15 mouse cellular contexts compared by ENCODE assay signal in genomic region chr11:97885296-97885915, GRCm38 (mm10). TPM values are rescaled to one million over a fixed set of nuclear protein-coding genes. Genes with fewer than 3 reads are reported as not detected.
DNase-seq lines count a peak whose midpoint lies in the region; ATAC-seq and TF ChIP-seq lines count a peak whose summit lies in the region.
"Had no signal": no experiment of that assay in that cellular context is flagged by ENCODE, and none has a peak within 500 bp of the region (broad histone marks: within the 10 kb centered on the region; RNA-seq: fewer than 3 reads in every experiment).

No protein-coding gene starts in this region.

- H3K9me3 ChIP-seq in heart, embryonic 13.5 days = 0 out of 2 replicates have a peak, but pooled peaks cover 3% of the 10 kb centered on the region
- H3K9me3 ChIP-seq in midbrain, embryonic 12.5 days = no peaks in the 10 kb centered on the region
- no peaks in the 10 kb centered on the region for H3K9me3 ChIP-seq in midbrain, embryonic 15.5 days
- no peaks in the 10 kb centered on the region for H3K9me3 ChIP-seq in embryonic facial prominence, embryonic 13.5 days
- no peaks in the 10 kb centered on the region for H3K9me3 ChIP-seq in intestine, postnatal 0 days (ENCODE audit: control insufficient read depth)
- H3K9me3 ChIP-seq: embryonic facial prominence, embryonic 15.5 days had no signal

- peak overlapping the region; percentile 65; the same call in 1 of the 2 replicates for H3K4me3 ChIP-seq in heart, embryonic 13.5 days
- no peak overlapping the region for H3K4me3 ChIP-seq in midbrain, embryonic 12.5 days
- H3K4me3 ChIP-seq in midbrain, embryonic 15.5 days = no peak overlapping the region
- H3K4me3 ChIP-seq in embryonic facial prominence, embryonic 13.5 days = peak overlapping the region; percentile 58; the same call in 1 of the 2 replicates
- no peak overlapping the region for H3K4me3 ChIP-seq in intestine, postnatal 0 days (ENCODE audit: low read depth, low read length)

- no peak for DNase-seq in heart, adult 9 months (ENCODE audit: low spot score in 2 of 2)
- DNase-seq in natural killer cell, adult 2 months (ENCODE audit: low spot score in 2 of 2) = no peak
- DNase-seq: adrenal gland, postnatal 14 days; kidney, adult 8-10 months; layer of hippocampus, adult 9-11 months; left cerebral cortex, postnatal 4 days; lung, postnatal 36 days; thymus, postnatal 25 days had no signal

- H3K4me1 ChIP-seq in heart, embryonic 13.5 days = 0 out of 2 replicates have a peak, but pooled peaks cover 3% of the 10 kb centered on the region
- no peaks in the 10 kb centered on the region for H3K4me1 ChIP-seq in midbrain, embryonic 12.5 days
- no peaks in the 10 kb centered on the region for H3K4me1 ChIP-seq in midbrain, embryonic 15.5 days
- no peaks in the 10 kb centered on the region for H3K4me1 ChIP-seq in embryonic facial prominence, embryonic 13.5 days
- H3K4me1 ChIP-seq in intestine, postnatal 0 days (replicated peaks; ENCODE audit: control insufficient read depth, insufficient read depth, low read length) = no peaks in the 10 kb centered on the region
- H3K4me1 ChIP-seq: embryonic facial prominence, embryonic 15.5 days had no signal

- no peak for ATAC-seq in heart, embryonic 13.5 days (ENCODE audit: extremely low read depth, insufficient number of reproducible peaks, low FRiP score, low TSS enrichment)
- ATAC-seq in midbrain, embryonic 12.5 days (ENCODE audit: low FRiP score, low read depth) = no peak
- no peak for ATAC-seq in midbrain, embryonic 15.5 days (replicated peaks)
- ATAC-seq in embryonic facial prominence, embryonic 13.5 days (ENCODE audit: insufficient number of reproducible peaks, insufficient read depth, low FRiP score, low TSS enrichment, low read depth) = no peak
- no peak for ATAC-seq in intestine, postnatal 0 days
- ATAC-seq: CD4-positive, CD25-positive, alpha-beta regulatory T cell, adult 4 months had no signal

- H3K4me2 ChIP-seq in heart, embryonic 13.5 days = no peak overlapping the region
- H3K4me2 ChIP-seq in midbrain, embryonic 12.5 days (replicated peaks) = 0 out of 2 replicates have a peak overlapping the region, but pooled peaks have one; percentile 61
- no peak overlapping the region for H3K4me2 ChIP-seq in midbrain, embryonic 15.5 days
- H3K4me2 ChIP-seq in embryonic facial prominence, embryonic 13.5 days = no peak overlapping the region
- no peak overlapping the region for H3K4me2 ChIP-seq in intestine, postnatal 0 days (replicated peaks; ENCODE audit: low read depth)

- no peak overlapping the region for H3K9ac ChIP-seq in heart, embryonic 13.5 days
- no peak overlapping the region for H3K9ac ChIP-seq in midbrain, embryonic 12.5 days (replicated peaks)
- no peak overlapping the region for H3K9ac ChIP-seq in midbrain, embryonic 15.5 days
- no peak overlapping the region for H3K9ac ChIP-seq in embryonic facial prominence, embryonic 13.5 days
- H3K9ac ChIP-seq in intestine, postnatal 0 days (ENCODE audit: low read depth, low read length) = no peak overlapping the region
- H3K9ac ChIP-seq: embryonic facial prominence, embryonic 15.5 days had no signal

- H3K27me3 ChIP-seq in heart, embryonic 13.5 days (replicated peaks) = no peaks in the 10 kb centered on the region
- no peaks in the 10 kb centered on the region for H3K27me3 ChIP-seq in midbrain, embryonic 12.5 days
- no peaks in the 10 kb centered on the region for H3K27me3 ChIP-seq in midbrain, embryonic 15.5 days (replicated peaks)
- H3K27me3 ChIP-seq in embryonic facial prominence, embryonic 13.5 days = no peaks in the 10 kb centered on the region
- no peaks in the 10 kb centered on the region for H3K27me3 ChIP-seq in intestine, postnatal 0 days (replicated peaks; ENCODE audit: control insufficient read depth, insufficient read depth, low read length)
- H3K27me3 ChIP-seq: embryonic facial prominence, embryonic 15.5 days had no signal

- H3K36me3 ChIP-seq in heart, embryonic 13.5 days = no peaks in the 10 kb centered on the region
- H3K36me3 ChIP-seq in midbrain, embryonic 12.5 days = no peaks in the 10 kb centered on the region
- no peaks in the 10 kb centered on the region for H3K36me3 ChIP-seq in midbrain, embryonic 15.5 days (replicated peaks)
- no peaks in the 10 kb centered on the region for H3K36me3 ChIP-seq in embryonic facial prominence, embryonic 13.5 days
- no peaks in the 10 kb centered on the region for H3K36me3 ChIP-seq in intestine, postnatal 0 days (ENCODE audit: control insufficient read depth, insufficient read depth)
- H3K36me3 ChIP-seq: embryonic facial prominence, embryonic 15.5 days had no signal

- 78% methylated on average over 2 of the region's 2 CpGs for WGBS in heart, embryonic 13.5 days
- 95% methylated on average over 2 of the region's 2 CpGs for WGBS in midbrain, embryonic 12.5 days
- WGBS in midbrain, embryonic 15.5 days = 93% methylated on average over 2 of the region's 2 CpGs
- 93% methylated on average over 2 of the region's 2 CpGs for WGBS in embryonic facial prominence, embryonic 13.5 days
- 95% methylated on average over 2 of the region's 2 CpGs for WGBS in intestine, postnatal 0 days

- H3K27ac ChIP-seq in heart, embryonic 13.5 days (replicated peaks) = peak overlapping the region; percentile 83; the same call in 1 of the 2 replicates
- no peak overlapping the region for H3K27ac ChIP-seq in midbrain, embryonic 12.5 days (replicated peaks)
- H3K27ac ChIP-seq in midbrain, embryonic 15.5 days = no peak overlapping the region
- H3K27ac ChIP-seq in embryonic facial prominence, embryonic 13.5 days = no peak overlapping the region
- H3K27ac ChIP-seq in intestine, postnatal 0 days (ENCODE audit: low read depth, low read length) = no peak overlapping the region

- no peak for TF ChIP-seq CTCF in intestine, postnatal 0 days (IDR thresholded peaks at IDR 0.05; ENCODE audit: low read depth)

RNA-seq across cellular contexts. Expression of gene Fbxo47, which starts 1.5 kb away (rescaled TPM):
- 0.70 and 1.1 TPM in 2 replicates for polyA plus RNA-seq in heart, embryonic 13.5 days (2015; fragmentation: Nextera tagmentation; extraction: Ambion mirVana)
- 0.54 and 0.71 TPM in 2 replicates for polyA plus RNA-seq in midbrain, embryonic 12.5 days (2016; fragmentation: Nextera tagmentation; extraction: Ambion mirVana)
- polyA plus RNA-seq in midbrain, embryonic 15.5 days (2015; fragmentation: Nextera tagmentation; extraction: Ambion mirVana) = 0.57 and 0.70 TPM in 2 replicates
- polyA plus RNA-seq in embryonic facial prominence, embryonic 13.5 days (2015; fragmentation: Nextera tagmentation; extraction: Ambion mirVana) = 0.66 and 0.84 TPM in 2 replicates
- polyA plus RNA-seq in intestine, postnatal 0 days (2015; fragmentation: Nextera tagmentation; extraction: Ambion mirVana) = 0.64 and 0.83 TPM in 2 replicates

RNA-seq across cellular contexts. Expression of gene B230217C12Rik, which starts 44.8 kb away (rescaled TPM):
- 5.1 and 5.5 TPM in 2 replicates for polyA plus RNA-seq in heart, embryonic 13.5 days (2015; fragmentation: Nextera tagmentation; extraction: Ambion mirVana)
- 14.2 and 15.8 TPM in 2 replicates for polyA plus RNA-seq in midbrain, embryonic 12.5 days (2016; fragmentation: Nextera tagmentation; extraction: Ambion mirVana)
- 33.3 and 33.8 TPM in 2 replicates for polyA plus RNA-seq in midbrain, embryonic 15.5 days (2015; fragmentation: Nextera tagmentation; extraction: Ambion mirVana)
- polyA plus RNA-seq in embryonic facial prominence, embryonic 13.5 days (2015; fragmentation: Nextera tagmentation; extraction: Ambion mirVana) = 10.5 and 11.8 TPM in 2 replicates
- 1.8 and 2.0 TPM in 2 replicates for polyA plus RNA-seq in intestine, postnatal 0 days (2015; fragmentation: Nextera tagmentation; extraction: Ambion mirVana)

Comparison
In these comparisons a context has a peak if more than half of its experiments do, and no peak if none do; other contexts are left out.
1. H3K4me3 ChIP-seq: peak in heart, embryonic 13.5 days (single experiment) and embryonic facial prominence, embryonic 13.5 days (single experiment); none in midbrain, embryonic 12.5 days (single experiment), midbrain, embryonic 15.5 days (single experiment) and intestine, postnatal 0 days (single experiment).